Mouse (Mus musculus): ENCODE measurements around the gene Lrrk1. TPM values are rescaled to one million over a fixed set of nuclear protein-coding genes. Genes with fewer than 3 reads are reported as not detected.

Gene Lrrk1
- total RNA-seq (2023; ENCODE audit: inconsistent age) = 40.8 to 47.9 TPM (median 44.6 TPM) in 4 replicates

DNA sequence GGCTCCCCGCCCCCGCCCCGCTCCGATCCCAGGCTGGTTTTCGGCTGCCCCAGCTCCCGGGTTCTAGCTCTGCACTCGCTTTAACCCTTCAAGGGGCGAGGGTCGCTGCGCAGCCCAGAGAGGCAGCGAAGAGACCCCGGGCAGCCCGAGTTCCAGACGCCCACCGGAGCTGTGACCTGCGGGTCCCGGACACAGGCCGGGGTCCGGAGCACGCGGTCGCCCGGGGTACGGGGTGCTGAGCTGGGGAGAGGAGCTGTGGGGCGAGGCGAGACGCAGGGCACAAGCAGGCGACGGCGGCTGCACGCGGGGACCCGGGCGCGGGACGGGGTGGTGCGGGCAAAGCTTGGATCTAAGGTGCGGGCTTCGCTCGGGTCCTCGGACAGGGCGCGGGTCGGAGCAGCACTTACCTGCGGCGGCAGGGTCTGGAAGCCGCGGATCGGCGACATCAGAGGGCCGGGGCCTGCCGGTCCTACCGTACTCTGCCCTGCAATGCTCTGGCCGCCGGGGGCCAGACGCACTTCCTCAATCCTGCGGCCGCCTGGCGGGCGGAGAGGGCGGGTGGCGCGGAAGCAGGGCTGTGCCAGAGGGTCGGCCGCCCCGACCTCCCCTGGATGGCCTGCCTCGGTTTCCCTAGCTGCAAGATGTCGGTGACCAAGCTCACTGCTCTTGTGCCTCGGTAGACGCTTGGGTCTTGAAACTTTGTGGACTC, at the start of gene Lrrk1:
Gene Lrrk1, minus strand, starts transcription at position 538 of the 709 bp plus-strand sequence.

DNA sequence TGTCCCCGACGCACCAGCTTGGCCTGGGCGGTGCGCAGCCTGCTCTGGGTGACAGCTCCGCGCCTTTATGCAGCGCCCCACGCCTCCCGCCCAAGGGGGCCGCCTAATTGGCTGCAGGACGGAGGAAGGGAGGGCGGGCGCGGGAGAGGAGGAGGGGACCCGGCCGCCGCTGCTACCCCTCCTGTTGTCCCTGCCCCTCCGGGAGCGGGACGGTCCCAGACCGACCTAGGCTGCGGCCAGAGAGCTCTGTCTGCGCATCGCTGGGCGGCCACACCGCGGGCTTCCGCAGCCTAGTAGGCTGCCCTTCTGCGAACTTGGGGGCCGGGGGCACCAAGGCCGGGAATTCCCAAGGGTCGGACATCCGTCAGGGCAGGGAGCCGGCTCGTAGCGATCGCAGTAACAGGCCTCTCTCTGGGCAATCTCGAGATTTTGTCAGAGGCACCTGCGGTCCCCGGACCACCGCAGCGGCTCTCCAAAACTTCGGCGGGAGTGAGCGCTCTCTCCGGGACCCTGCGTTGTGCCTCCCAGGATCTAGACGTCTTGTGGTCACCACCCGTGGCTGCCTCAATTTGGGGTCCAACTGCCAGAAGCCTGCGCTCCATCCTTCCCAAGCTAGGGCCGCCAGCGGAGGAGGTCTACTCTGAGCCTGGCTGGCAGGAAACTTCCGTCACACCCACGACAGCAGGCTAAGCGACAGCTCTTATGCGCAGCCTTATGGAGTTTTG, 39.4 kb upstream of the Lrrk1 start, which contains the start of gene Aldh1a3:
Gene Aldh1a3, minus strand, starts transcription at position 81 of the 725 bp plus-strand sequence.

DNA sequence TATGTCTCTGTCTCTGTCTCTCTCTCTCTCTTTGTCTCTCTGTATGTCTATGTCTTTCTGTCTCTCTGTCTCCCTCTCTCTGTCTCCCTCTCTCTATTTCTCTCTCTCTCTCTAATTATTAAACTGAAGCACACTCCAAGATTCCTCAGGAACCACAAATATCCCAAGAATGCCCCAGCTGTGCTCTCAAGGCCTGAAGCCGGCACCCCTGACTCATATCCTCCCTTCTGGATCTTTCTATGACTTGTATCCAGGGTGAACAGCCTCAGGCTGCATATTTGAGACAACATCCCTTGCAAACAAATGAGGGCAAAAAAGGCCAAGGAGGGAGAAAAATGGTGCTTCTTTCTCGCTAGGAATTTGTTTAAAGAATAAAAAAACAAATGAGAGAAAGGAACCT, 22.2 kb downstream of the Lrrk1 start, which contains the start of gene Gm10974:
Gene Gm10974, plus strand, starts transcription at position 2 of the 400 bp plus-strand sequence.

Other genes with a start within 250 kb of the Lrrk1 start
- not detected in 4 replicates for gene Gm10974, start 22.4 kb downstream of the Lrrk1 start, total RNA-seq (2023; ENCODE audit: inconsistent age)
- gene Aldh1a3, start 39.2 kb upstream of the Lrrk1 start, total RNA-seq (2023; ENCODE audit: inconsistent age) = not detected in 4 replicates